Mouse (Mus musculus): ENCODE data around the gene Sall4.

Gene Sall4

GRCm38 (mm10) chr2:168742649-168743048, 25.1 kb downstream of the Sall4 start:
- DNase-seq: no peak

GRCm38 (mm10) chr2:168742059-168742627, 25.6 kb downstream of the Sall4 start, which contains the start of gene Atp9a:
Gene Atp9a, minus strand, starts transcription at chr2:168742409.
- DNase-seq: peak; percentile 64

- DNase-seq: peak; percentile 81
Observed at GRCm38 (mm10) chr2:168741273-168742058, 26.3 kb downstream of the Sall4 start.

GRCm38 (mm10) chr2:168740496-168740895, 27.2 kb downstream of the Sall4 start:
- DNase-seq: no peak

GRCm38 (mm10) chr2:168738854-168739253, 28.9 kb downstream of the Sall4 start:
- DNase-seq: no peak

GRCm38 (mm10) chr2:168737878-168738277, 29.9 kb downstream of the Sall4 start:
- DNase-seq: no peak

GRCm38 (mm10) chr2:168734023-168734422, 33.7 kb downstream of the Sall4 start:
- peak; percentile 60 for DNase-seq

- DNase-seq: peak; percentile 46
Observed at GRCm38 (mm10) chr2:168731258-168731657, 36.5 kb downstream of the Sall4 start.

- DNase-seq: no peak
Observed at GRCm38 (mm10) chr2:168729736-168730135, 38.0 kb downstream of the Sall4 start.

GRCm38 (mm10) chr2:168728045-168728444, 39.7 kb downstream of the Sall4 start:
- DNase-seq: no peak

GRCm38 (mm10) chr2:168726007-168726406, 41.7 kb downstream of the Sall4 start:
- no peak for DNase-seq

- DNase-seq: no peak
Observed at GRCm38 (mm10) chr2:168721313-168721712, 46.4 kb downstream of the Sall4 start.

GRCm38 (mm10) chr2:168719742-168720141, 48.0 kb downstream of the Sall4 start:
- no peak for DNase-seq

- no peak for DNase-seq
Observed at GRCm38 (mm10) chr2:168718735-168719134, 49.0 kb downstream of the Sall4 start.

- no peak for DNase-seq
Observed at GRCm38 (mm10) chr2:168718267-168718666, 49.5 kb downstream of the Sall4 start.

- no peak for DNase-seq
Observed at GRCm38 (mm10) chr2:168712199-168713176, 55.3 kb downstream of the Sall4 start.

GRCm38 (mm10) chr2:168710979-168711378, 56.8 kb downstream of the Sall4 start:
- no peak for DNase-seq

- no peak for DNase-seq
Observed at GRCm38 (mm10) chr2:168707766-168708165, 60.0 kb downstream of the Sall4 start.

GRCm38 (mm10) chr2:168702266-168702665, 65.5 kb downstream of the Sall4 start:
- peak; percentile 48 for DNase-seq
